Mouse (Mus musculus) forebrain, embryonic 12.5 days (tissue): ENCODE measurements at regions not wholly inside any gene's neighbourhood (a gene's known extent, or its start where the extent isn't known, plus 50 kb on each side); places are given as distances from the start of the nearest gene placed in this dataset.

Experiments
- ATAC-seq: fragments of 200-750 bp; cut with Nextera tagmentation; 2 replicates; pipeline ENCODE4 v1.8.0; 2017; ENCODE audit warnings: moderate TSS enrichment; ENCODE audit not compliant: low FRiP score
- H3K27ac ChIP-seq: fragments of 300-500 bp; sonication (generic); 2 replicates; pipeline ENCODE4 v1.5.1; 2016; ENCODE audit warnings: mild to moderate bottlenecking
- H3K27me3 ChIP-seq: fragments of 300-500 bp; sonication (generic); 2 replicates; pipeline ENCODE4 v1.6.1; 2016; ENCODE audit warnings: mild to moderate bottlenecking
- H3K36me3 ChIP-seq: fragments of 300-500 bp; sonication (generic); replicated peaks from 2 replicates; pipeline ENCODE4 v1.6.1; 2016; ENCODE audit warnings: mild to moderate bottlenecking
- H3K4me1 ChIP-seq: fragments of 300-500 bp; sonication (generic); 2 replicates; pipeline ENCODE4 v1.6.1; 2016
- H3K4me2 ChIP-seq: fragments of 300-500 bp; sonication (generic); 2 replicates; pipeline ENCODE4 v1.6.1; 2016; ENCODE audit warnings: mild to moderate bottlenecking, moderate library complexity
- H3K4me3 ChIP-seq: fragments of 300-500 bp; sonication (generic); replicated peaks from 2 replicates; pipeline ENCODE4 v1.5.1; 2016; ENCODE audit warnings: mild to moderate bottlenecking
- H3K9ac ChIP-seq: fragments of 300-500 bp; sonication (generic); 2 replicates; pipeline ENCODE4 v1.6.1; 2016; ENCODE audit warnings: mild to moderate bottlenecking
- H3K9me3 ChIP-seq: fragments of 300-500 bp; sonication (generic); 2 replicates; pipeline ENCODE4 v1.6.1; 2016
- WGBS: fragments of 180-500 bp; shearing (Covaris S2); methylation state at CpG from one replicate; pipeline ENCODE4 v1.1.7; 2016; 5-methylcytosine and 5-hydroxymethylcytosine counted together

DNA sequence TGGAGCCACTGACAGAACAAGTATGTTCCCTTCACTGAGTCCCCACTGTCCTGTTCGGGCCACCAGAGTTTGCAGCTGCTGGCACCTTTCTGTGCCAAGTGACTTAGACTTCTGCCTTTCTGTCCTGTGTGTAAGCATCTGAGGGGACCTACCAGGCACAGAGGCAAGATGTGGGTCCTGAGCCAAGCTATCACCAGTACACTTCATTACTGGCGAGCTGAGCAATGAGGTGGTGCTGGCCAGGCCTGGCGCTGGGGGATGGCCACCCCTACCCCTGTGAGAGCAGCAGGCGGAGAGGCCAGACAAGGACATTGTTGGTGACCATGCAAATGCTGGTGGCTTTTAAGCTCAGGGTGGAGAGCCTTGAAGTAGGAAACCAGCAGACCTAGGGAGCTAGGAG lies 87.6 kb upstream of the Mrps6 start:
- no peaks in the 10 kb centered on the region for H3K9me3 ChIP-seq
- no peak overlapping the region for H3K9ac ChIP-seq
- H3K27ac ChIP-seq, result no peak overlapping the region
- H3K4me2 ChIP-seq, result no peak overlapping the region
- WGBS, result 92% methylated on average over 4 of the region's 4 CpGs
- ATAC-seq, result no peak
- no peak overlapping the region for H3K4me3 ChIP-seq
- H3K36me3 ChIP-seq, result no peaks in the 10 kb centered on the region
- H3K4me1 ChIP-seq, result peaks cover 12% of the 10 kb centered on the region; the same call in 1 of the 2 replicates
- no peaks in the 10 kb centered on the region for H3K27me3 ChIP-seq

GRCm38 (mm10) chr16:91973183-91973582 lies 84.9 kb upstream of the Mrps6 start:
- H3K9ac ChIP-seq, result no peak overlapping the region
- no peaks in the 10 kb centered on the region for H3K27me3 ChIP-seq
- WGBS, result 95% methylated on average over 9 of the region's 9 CpGs
- peaks cover 8% of the 10 kb centered on the region; the same call in 1 of the 2 replicates for H3K4me1 ChIP-seq
- no peak for ATAC-seq
- no peaks in the 10 kb centered on the region for H3K9me3 ChIP-seq
- no peaks in the 10 kb centered on the region for H3K36me3 ChIP-seq
- H3K4me3 ChIP-seq, result no peak overlapping the region
- no peak overlapping the region for H3K4me2 ChIP-seq
- no peak overlapping the region for H3K27ac ChIP-seq

DNA sequence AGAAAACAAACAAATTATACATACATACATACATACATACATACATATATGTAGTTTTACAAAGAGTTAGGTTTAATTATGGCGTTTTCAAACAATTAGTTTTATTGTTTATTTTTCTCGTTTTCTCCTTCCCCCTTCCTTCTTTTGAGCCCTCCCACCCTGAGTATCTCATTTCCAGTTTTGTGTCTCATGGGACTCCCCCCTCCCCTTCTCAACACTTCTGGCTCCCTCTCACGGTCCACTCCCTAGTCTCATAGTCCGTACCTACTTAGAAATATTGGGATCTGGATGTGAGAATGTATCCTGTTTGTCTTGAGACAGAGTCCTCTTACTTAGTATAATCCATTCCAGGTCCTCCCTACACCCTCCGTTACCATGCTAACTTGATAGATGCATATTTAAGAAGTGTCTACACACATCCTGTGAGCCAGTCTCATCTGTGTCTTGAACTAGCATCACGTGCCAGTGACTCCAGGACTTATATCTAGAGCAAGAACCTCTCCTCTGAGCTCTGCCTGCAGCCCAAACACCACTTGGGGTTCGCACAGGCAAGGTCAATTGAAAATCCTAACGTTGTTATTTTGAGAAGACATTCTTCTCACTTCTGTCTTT lies 81.8 kb upstream of the Mrps6 start:
- Histone ChIP-seq H3K27ac (no peak overlapping the region), H3K4me1 (no peaks in the 10 kb centered on the region; the same call in 1 of the 2 replicates), H3K9ac (no peak overlapping the region), H3K27me3 (no peaks in the 10 kb centered on the region), H3K36me3 (no peaks in the 10 kb centered on the region), H3K4me3 (no peak overlapping the region), H3K4me2 (no peak overlapping the region), H3K9me3 (no peaks in the 10 kb centered on the region)
- WGBS, result 78% methylated on average over 8 of the region's 8 CpGs
- ATAC-seq, result no peak

DNA sequence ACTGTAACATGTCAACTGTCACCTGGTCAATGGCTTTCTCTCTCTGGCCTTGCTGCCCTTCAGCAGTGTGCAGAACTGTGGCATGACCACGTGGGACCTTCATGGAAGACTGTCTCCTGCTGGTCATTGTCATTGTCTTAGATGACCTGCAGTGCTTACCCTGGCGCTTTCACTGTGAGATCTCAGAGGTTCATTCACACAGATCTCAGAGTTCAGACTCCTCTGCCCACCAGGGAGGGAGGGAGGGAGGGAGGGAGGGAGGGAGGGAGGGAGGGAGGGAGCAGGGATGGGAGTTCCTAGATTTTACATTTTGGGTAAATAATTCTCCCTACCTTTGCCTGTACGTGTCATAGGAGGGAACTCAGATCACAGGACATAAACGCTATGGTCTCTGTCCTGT lies 79.6 kb upstream of the Mrps6 start:
- ATAC-seq, result no peak
- no peaks in the 10 kb centered on the region for H3K27me3 ChIP-seq
- no peaks in the 10 kb centered on the region for H3K36me3 ChIP-seq
- no peak overlapping the region for H3K27ac ChIP-seq
- no peaks in the 10 kb centered on the region for H3K9me3 ChIP-seq
- H3K4me2 ChIP-seq, result no peak overlapping the region
- H3K4me1 ChIP-seq, result no peaks in the 10 kb centered on the region; the same call in 1 of the 2 replicates
- 33% methylated on average over 4 of the region's 4 CpGs for WGBS
- no peak overlapping the region for H3K9ac ChIP-seq
- H3K4me3 ChIP-seq, result no peak overlapping the region

DNA sequence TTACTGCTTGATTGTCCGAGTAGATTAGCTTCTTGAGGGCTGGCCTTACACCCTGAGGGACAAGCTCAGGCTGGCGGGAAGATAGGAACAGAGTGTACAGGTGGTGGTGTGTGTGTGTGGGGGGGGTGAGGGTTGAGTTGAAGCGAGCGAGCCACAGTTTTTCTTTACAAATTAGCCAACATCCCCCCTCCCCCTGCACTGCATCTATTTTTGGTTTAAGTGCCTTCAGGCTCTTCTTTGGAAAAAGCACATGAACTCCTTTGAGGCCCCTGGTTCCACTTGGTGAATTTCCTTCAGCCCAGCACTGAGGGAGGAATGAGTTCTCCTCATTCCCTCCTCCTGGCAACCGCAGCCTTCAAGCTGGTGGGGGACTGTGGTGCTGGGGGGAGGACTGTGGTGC lies 79.2 kb upstream of the Mrps6 start:
- no peak overlapping the region for H3K27ac ChIP-seq
- H3K4me1 ChIP-seq, result no peaks in the 10 kb centered on the region; the same call in 1 of the 2 replicates
- H3K36me3 ChIP-seq, result no peaks in the 10 kb centered on the region
- H3K27me3 ChIP-seq, result no peaks in the 10 kb centered on the region
- H3K4me2 ChIP-seq, result no peak overlapping the region
- 40% methylated on average over 5 of the region's 5 CpGs for WGBS
- H3K9me3 ChIP-seq, result no peaks in the 10 kb centered on the region
- no peak for ATAC-seq
- no peak overlapping the region for H3K9ac ChIP-seq
- no peak overlapping the region for H3K4me3 ChIP-seq

DNA sequence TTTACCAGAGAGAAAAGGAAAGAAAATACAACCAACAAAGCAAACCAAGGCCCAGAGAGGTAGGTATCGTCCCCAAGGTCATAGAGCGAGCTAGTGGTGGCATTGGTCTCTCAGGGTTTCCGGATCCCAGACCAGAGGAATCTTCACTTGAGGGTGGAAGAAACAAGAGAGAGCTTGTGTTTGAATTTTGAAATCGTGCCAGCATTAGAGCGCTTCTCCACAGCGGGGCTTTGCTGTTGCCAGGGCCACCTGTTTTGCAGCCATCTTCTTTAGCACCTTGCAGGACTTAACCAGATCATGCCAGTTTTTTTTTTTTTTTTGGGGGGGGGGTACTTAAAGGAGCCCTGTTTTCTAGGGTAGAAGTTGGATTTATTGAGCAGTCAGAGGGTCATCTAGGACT lies 77.6 kb upstream of the Mrps6 start:
- Histone ChIP-seq H3K4me1 (no peaks in the 10 kb centered on the region; the same call in 1 of the 2 replicates), H3K36me3 (no peaks in the 10 kb centered on the region), H3K27me3 (no peaks in the 10 kb centered on the region), H3K9me3 (no peaks in the 10 kb centered on the region), H3K9ac (no peak overlapping the region), H3K4me3 (no peak overlapping the region), H3K4me2 (no peak overlapping the region), H3K27ac (no peak overlapping the region)
- WGBS, result 86% methylated on average over 6 of the region's 6 CpGs
- no peak for ATAC-seq

- Histone ChIP-seq H3K27ac (no peak overlapping the region), H3K4me3 (no peak overlapping the region), H3K4me1 (no peaks in the 10 kb centered on the region), H3K4me2 (no peak overlapping the region), H3K27me3 (no peaks in the 10 kb centered on the region), H3K9me3 (no peaks in the 10 kb centered on the region), H3K9ac (no peak overlapping the region), H3K36me3 (no peaks in the 10 kb centered on the region)
- no peak for ATAC-seq
- WGBS, result 95% methylated on average over 12 of the region's 12 CpGs
Measured at GRCm38 (mm10) chr16:91985211-91985610, 72.9 kb upstream of the Mrps6 start.

DNA sequence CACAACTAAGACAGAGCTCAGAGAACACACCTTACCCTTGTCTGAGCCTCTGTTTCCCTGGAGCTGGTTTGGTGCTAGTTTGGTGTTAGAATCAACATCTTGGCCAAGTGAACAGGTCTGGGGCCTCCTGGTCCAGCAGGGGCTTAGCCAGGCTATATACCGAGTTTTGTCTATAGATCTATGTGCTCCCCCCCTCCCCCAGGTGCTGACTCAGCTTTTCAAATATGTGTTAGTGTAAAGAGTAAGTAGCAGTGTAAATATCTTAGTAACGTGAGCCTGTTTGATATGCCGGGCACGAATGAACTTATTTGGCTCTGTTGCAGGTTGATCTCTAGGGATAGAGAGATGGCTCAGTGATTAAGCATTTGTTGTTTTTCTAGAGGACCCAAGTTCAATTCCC lies 68.7 kb upstream of the Mrps6 start:
- 89% methylated on average over 4 of the region's 4 CpGs for WGBS
- H3K9ac ChIP-seq, result no peak overlapping the region
- no peak for ATAC-seq
- no peaks in the 10 kb centered on the region for H3K4me1 ChIP-seq
- H3K4me3 ChIP-seq, result no peak overlapping the region
- H3K4me2 ChIP-seq, result no peak overlapping the region
- H3K27me3 ChIP-seq, result no peaks in the 10 kb centered on the region
- H3K27ac ChIP-seq, result no peak overlapping the region
- H3K9me3 ChIP-seq, result no peaks in the 10 kb centered on the region
- H3K36me3 ChIP-seq, result no peaks in the 10 kb centered on the region

DNA sequence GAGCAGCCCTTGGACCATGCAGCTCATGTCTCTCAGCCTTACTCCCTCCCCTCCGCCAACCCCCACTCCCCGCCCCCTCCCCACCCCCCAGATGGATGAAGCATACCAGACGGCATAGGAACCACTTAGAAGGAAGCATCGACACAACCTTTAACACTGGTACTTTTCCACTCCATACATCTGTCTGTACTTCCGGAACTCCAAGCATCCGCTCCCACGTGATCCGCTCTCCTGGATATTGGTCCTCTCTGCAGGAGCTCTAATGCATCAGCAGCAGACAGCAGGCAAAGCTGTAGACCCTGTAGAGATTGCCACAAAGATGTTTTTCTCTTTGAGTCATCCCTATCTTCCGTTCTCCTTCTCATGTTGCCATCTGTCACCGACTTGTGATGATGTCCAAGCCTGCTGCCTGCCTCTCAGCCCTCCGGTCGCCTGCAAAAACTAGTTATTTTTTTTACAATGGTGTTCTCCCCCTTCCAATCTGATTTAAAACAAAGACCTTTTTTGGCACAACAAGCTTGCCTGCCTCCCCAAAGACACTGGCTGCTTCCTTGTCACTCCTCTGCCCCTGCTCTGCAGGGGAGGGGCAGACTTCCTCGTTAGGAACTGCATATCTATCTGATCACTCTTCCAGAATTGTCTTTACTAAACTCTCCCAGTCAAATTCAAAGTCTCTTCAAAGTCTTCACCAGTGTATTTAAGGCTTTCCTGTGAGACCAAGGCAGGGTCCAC lies 62.4 kb upstream of the Mrps6 start:
- H3K4me2 ChIP-seq, result peak overlapping the region; percentile 37
- H3K4me3 ChIP-seq, result no peak overlapping the region
- H3K9ac ChIP-seq, result no peak overlapping the region
- no peaks in the 10 kb centered on the region for H3K36me3 ChIP-seq
- H3K4me1 ChIP-seq, result peaks cover 6% of the 10 kb centered on the region; the same call in 1 of the 2 replicates
- H3K27me3 ChIP-seq, result no peaks in the 10 kb centered on the region
- 31% methylated on average over 12 of the region's 13 CpGs for WGBS
- H3K9me3 ChIP-seq, result no peaks in the 10 kb centered on the region
- H3K27ac ChIP-seq, result no peak overlapping the region
- peak; percentile 67; the same call in 1 of the 2 replicates for ATAC-seq

- no peaks in the 10 kb centered on the region for H3K27me3 ChIP-seq
- no peak overlapping the region for H3K4me2 ChIP-seq
- H3K4me1 ChIP-seq, result no peaks in the 10 kb centered on the region
- no peak for ATAC-seq
- H3K27ac ChIP-seq, result no peak overlapping the region
- 93% methylated on average over 5 of the region's 5 CpGs for WGBS
- no peaks in the 10 kb centered on the region for H3K36me3 ChIP-seq
- no peak overlapping the region for H3K9ac ChIP-seq
- no peak overlapping the region for H3K4me3 ChIP-seq
- H3K9me3 ChIP-seq, result no peaks in the 10 kb centered on the region
Measured at GRCm38 (mm10) chr16:92007351-92007750, 50.7 kb upstream of the Mrps6 start.
